Mouse (Mus musculus): ENCODE results near the gene Ttc33. TPM values are rescaled to one million over a fixed set of nuclear protein-coding genes. Genes with fewer than 3 reads are reported as not detected.

Ttc33 gene
- polyA plus RNA-seq, 1 experiment from 2014 or later, result 37.4 TPM

- no peaks in the 10 kb centered on the region for H3K27me3 ChIP-seq (replicated peaks; ENCODE audit: control insufficient read depth, insufficient read depth, low read length)
- H3K4me3 ChIP-seq (ENCODE audit: low read depth, low read length), result no peak overlapping the region
- H3K27ac ChIP-seq (ENCODE audit: low read depth), result no peak overlapping the region
- no peaks in the 10 kb centered on the region for H3K9me3 ChIP-seq (ENCODE audit: control insufficient read depth, low read length)
- DNase-seq (ENCODE audit: low spot score) (no peak), ATAC-seq (replicated peaks; ENCODE audit: low FRiP score, low TSS enrichment, low read depth) (no peak)
- H3K4me2 ChIP-seq (ENCODE audit: low read length), result no peak overlapping the region
- WGBS, result 92% methylated on average over 13 of the region's 13 CpGs
- H3K36me3 ChIP-seq (ENCODE audit: control insufficient read depth, insufficient read depth, low read length), result no peaks in the 10 kb centered on the region
- no peak overlapping the region for H3K9ac ChIP-seq (ENCODE audit: low read length)
- H3K4me1 ChIP-seq (replicated peaks; ENCODE audit: control insufficient read depth, insufficient read depth, low read length), result no peaks in the 10 kb centered on the region
Measured at GRCm38 (mm10) chr15:5262095-5262667, 76.9 kb downstream of the Ttc33 start.

GRCm38 (mm10) chr15:5262874-5263504 lies 77.7 kb downstream of the Ttc33 start:
- ATAC-seq (replicated peaks; ENCODE audit: low FRiP score, low TSS enrichment, low read depth), result no peak
- Histone ChIP-seq H3K27ac (ENCODE audit: low read depth) (no peak overlapping the region), H3K4me1 (replicated peaks; ENCODE audit: control insufficient read depth, insufficient read depth, low read length) (no peaks in the 10 kb centered on the region), H3K4me2 (ENCODE audit: low read length) (no peak overlapping the region), H3K9ac (ENCODE audit: low read length) (no peak overlapping the region), H3K9me3 (ENCODE audit: control insufficient read depth, low read length) (no peaks in the 10 kb centered on the region), H3K27me3 (replicated peaks; ENCODE audit: control insufficient read depth, insufficient read depth, low read length) (no peaks in the 10 kb centered on the region), H3K4me3 (ENCODE audit: low read depth, low read length) (no peak overlapping the region), H3K36me3 (ENCODE audit: control insufficient read depth, insufficient read depth, low read length) (no peaks in the 10 kb centered on the region)
- DNase-seq (ENCODE audit: low spot score), result no peak
- 83% methylated on average over 10 of the region's 10 CpGs for WGBS

- H3K9me3 ChIP-seq (ENCODE audit: control insufficient read depth, low read length), result no peaks in the 10 kb centered on the region
- no peaks in the 10 kb centered on the region for H3K4me1 ChIP-seq (replicated peaks; ENCODE audit: control insufficient read depth, insufficient read depth, low read length)
- no peak overlapping the region for H3K27ac ChIP-seq (ENCODE audit: low read depth)
- no peak overlapping the region for H3K4me2 ChIP-seq (ENCODE audit: low read length)
- ATAC-seq (replicated peaks; ENCODE audit: low FRiP score, low TSS enrichment, low read depth), result no peak
- 73% methylated on average over 3 of the region's 3 CpGs for WGBS
- no peaks in the 10 kb centered on the region for H3K27me3 ChIP-seq (replicated peaks; ENCODE audit: control insufficient read depth, insufficient read depth, low read length)
- DNase-seq (ENCODE audit: low spot score), result no peak
- no peak overlapping the region for H3K9ac ChIP-seq (ENCODE audit: low read length)
- no peak overlapping the region for H3K4me3 ChIP-seq (ENCODE audit: low read depth, low read length)
- no peaks in the 10 kb centered on the region for H3K36me3 ChIP-seq (ENCODE audit: control insufficient read depth, insufficient read depth, low read length)
Measured at GRCm38 (mm10) chr15:5266095-5266494, 80.8 kb downstream of the Ttc33 start.

Other genes starting within 250 kb of the Ttc33 start
- gene C7, start 121.8 kb upstream of the Ttc33 start, polyA plus RNA-seq (2014; fragmentation: Nextera tagmentation; extraction: Ambion mirVana), result 0.11 TPM in 2 replicates
- gene Card6, start 77.0 kb upstream of the Ttc33 start, polyA plus RNA-seq (2014; fragmentation: Nextera tagmentation; extraction: Ambion mirVana), result 1.1 and 1.4 TPM in 2 replicates
- gene Rpl37, start 68.9 kb upstream of the Ttc33 start, polyA plus RNA-seq (2014; fragmentation: Nextera tagmentation; extraction: Ambion mirVana), result 807 and 885 TPM in 2 replicates
- 26.0 and 27.5 TPM in 2 replicates for gene Prkaa1, start 41.7 kb upstream of the Ttc33 start, polyA plus RNA-seq (2014; fragmentation: Nextera tagmentation; extraction: Ambion mirVana)
- gene Ptger4, start 58.7 kb downstream of the Ttc33 start, polyA plus RNA-seq (2014; fragmentation: Nextera tagmentation; extraction: Ambion mirVana), result 3.9 and 4.3 TPM in 2 replicates

Data from intestine, embryonic 14.5 days (tissue).